Mouse (Mus musculus): ENCODE results near the gene Gm49320.
"Not testable (repeated sequence)": the region's sequence is repeated elsewhere in the genome, so short reads cannot be mapped to it uniquely, and the experiment has no call there.

Gm49320 gene

DNA sequence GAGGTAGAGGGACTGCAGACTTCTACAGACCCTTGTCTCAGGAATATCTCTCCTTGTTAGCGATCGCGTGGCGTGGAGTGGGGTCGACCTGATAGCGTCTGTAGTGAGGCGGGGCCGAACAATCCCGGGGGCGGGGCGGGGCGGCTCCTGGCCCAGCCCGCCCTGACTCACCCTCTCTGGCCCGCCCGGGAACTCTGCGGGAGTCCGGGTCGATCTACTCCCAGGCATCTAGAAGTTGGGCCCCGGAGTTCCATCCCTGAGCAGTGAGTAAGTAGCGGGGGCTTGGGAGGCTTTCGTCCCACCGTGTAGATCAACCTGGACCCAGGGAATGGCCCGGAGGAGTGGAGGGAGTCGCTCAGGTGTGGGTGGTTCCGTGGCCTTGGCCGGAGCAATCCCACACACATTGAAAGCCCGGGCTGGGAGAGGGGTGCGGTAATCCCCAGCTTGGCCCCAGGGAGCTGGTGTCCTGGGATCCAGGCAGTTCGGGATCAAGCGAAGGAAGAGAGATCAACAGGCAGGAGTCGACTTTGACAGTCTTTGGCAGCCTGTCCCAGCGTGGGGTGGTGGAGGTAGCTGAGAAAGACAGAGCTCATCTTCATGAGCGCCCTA, 11.8 kb upstream of the Gm49320 start, which contains the start of gene Lrrc8e:
Gene Lrrc8e, plus strand, starts transcription at position 89 of the 609 bp plus-strand sequence.
- no peak for DNase-seq (ENCODE audit: low spot score)

DNA sequence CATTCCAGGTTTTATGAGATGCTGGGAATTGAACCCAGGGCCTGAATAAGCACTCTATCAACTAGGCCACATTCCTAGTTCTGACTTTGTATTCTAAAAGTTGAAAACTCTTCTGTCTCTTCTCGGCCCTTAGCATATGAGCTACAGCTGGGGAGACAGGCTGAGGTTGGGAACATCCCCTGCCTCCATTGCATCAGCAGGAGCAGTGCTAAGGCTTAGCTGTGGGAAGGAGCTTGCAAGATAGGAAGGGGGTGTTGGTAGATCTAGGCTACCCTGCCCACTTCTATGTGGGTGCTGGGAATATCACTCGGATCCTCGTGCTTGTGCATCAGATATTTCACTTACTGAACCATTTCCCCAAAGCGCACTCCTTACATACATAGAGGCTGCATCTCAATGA, 10.7 kb upstream of the Gm49320 start:
- no peak for DNase-seq (ENCODE audit: low spot score)

DNA sequence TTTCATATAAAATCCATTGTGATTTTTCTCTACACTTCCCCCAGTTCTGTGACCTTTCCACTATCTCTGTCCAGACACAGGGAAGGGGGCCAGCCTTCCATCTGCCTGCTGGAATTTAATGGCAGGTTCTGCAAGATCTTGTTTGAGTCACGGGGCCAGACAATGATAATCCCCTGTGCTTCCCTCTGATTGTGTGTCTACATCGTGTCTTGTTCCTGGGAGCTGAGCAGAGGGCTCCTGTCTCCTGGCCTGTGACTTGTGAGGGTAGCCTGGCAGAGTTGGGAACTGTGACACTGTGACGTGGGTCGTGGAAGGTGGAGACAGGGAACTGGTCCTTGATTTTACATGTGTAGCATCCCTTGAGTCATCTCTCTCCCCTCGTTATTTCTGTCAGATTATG, 8.9 kb upstream of the Gm49320 start:
- no peak for DNase-seq (ENCODE audit: low spot score)

GRCm38 (mm10) chr8:4230612-4231351, 7.9 kb upstream of the Gm49320 start:
- no peak for DNase-seq (ENCODE audit: low spot score)

- no peak for DNase-seq (ENCODE audit: low spot score)
Measured at GRCm38 (mm10) chr8:4237814-4238433, 741 bp upstream of the Gm49320 start.

DNA sequence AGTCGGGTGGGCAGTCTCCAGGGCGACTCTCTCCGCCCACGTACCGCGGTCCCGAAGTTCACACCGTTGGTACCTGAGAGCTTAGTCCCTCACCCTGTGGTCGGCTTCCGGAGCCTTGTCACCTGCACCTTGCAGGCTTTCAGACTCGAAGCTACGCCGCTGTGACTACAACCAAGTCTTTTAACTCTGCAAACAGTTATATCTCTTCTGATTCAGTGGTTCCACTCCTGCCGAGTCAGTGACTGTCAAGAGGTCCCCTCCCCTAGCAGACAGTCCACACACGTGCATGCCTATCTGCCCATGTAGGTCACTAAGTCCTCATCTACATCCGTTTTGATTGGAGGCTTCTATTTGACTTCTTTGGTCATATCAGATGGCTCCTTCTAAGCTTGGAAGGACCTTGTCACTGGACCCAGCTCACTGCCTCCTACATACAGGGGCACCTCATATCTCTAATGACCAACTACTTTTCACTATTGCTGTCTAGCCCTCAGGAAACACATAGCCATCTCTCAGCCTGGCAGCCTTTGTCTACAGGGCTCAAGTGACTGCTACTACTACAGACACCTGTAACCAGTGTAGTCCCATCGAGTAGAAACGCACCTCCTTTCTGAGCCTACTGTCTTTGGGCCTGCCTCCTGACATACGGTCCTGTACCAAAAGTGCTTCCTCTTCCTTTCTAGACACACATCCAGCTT, 677 bp downstream of the Gm49320 start:
- DNase-seq (ENCODE audit: low spot score), result no peak

GRCm38 (mm10) chr8:4245061-4245460, 6.4 kb downstream of the Gm49320 start:
- no peak for DNase-seq (ENCODE audit: low spot score)

- DNase-seq (ENCODE audit: low spot score), result no peak
Measured at GRCm38 (mm10) chr8:4245737-4246136, 7.1 kb downstream of the Gm49320 start.

DNA sequence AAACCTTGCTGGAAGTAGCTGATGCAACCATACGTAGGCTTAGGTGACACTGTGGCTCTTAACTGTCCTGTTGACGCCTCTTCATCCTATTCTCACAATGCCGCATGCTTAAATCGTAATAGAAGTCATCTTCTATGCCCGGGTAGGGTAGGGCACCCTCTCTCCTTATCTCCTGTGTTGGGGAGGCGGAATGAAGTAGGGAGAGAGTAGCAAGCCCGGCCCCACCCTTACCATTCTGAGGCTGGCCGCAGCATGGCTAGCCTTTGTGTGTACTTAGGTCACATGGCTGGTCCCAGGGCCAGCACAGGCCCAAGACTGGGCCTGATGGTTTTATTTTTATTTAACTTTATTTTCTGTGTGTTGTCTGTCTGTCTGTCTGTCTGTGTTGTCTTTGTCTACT, 8.6 kb downstream of the Gm49320 start:
- no peak for DNase-seq (ENCODE audit: low spot score)

- no peak for DNase-seq (ENCODE audit: low spot score)
Measured at GRCm38 (mm10) chr8:4247951-4248540, 9.4 kb downstream of the Gm49320 start, which contains the start of gene Tgfbr3l. Gene Tgfbr3l, plus strand, starts transcription at chr8:4248214.

GRCm38 (mm10) chr8:4249213-4249612, 10.5 kb downstream of the Gm49320 start:
- no peak for DNase-seq (ENCODE audit: low spot score)

DNA sequence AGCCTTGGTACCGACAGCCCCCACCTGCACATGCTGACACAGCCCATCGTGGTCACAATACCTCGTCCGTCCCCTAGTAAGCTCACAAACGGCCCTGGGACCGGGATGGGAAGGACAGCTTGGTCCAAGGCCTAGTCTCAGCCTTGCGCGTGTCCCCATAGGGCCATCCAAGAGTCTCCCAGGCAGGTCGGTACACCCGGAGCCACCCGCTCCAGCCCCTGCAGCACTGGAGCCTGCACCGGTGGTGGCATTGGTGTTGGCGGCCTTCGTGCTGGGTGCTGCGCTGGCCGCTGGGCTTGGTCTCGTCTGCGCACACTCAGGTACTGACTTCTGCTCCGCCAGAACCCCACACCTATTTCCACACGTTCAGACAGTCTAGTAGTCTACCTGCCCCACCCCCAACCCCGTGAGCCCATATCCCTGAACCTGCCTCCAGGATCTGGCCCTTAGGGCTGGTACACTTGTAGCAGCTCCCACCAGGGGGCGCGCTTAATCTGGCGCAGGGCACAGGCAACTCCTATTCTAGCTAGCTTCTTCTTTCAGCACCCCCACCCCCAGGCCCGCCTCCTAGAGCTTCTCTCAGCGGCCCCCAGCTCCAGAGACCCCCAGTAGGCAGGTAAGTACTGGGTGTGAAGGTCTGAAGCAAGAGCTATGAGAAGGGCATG, 11.8 kb downstream of the Gm49320 start:
- peak; percentile 62 for DNase-seq (ENCODE audit: low spot score)

DNA sequence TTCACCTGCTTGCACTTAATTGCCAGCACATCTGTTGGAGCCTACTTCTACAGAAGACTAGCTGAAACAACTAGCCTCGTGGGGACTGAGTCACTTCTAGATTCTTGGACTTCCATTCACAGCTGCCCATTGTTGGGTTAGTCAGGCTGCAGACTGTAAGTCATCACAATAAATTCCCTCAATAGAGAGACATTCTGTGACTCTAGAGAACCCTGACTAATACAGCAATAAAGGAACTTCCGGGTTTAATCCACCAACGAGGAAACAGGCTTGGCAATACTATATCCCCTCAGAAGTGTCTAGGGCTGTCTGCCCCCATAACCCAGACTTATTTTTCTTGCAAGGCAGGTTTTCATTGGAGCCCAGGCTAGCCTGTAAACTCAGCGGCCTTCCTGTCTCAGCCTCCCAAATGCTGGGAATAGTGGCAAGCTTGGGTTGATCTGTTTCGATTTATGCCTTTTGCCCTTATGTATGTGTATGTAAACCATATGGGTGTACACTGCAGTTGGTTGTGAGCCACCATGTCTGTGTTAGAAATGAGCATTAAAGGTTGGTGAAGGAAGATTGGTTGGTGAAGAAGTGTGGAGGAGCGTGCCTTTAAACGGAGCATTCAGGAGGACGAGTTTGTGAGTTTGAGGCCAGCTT, 13.6 kb downstream of the Gm49320 start:
- DNase-seq (ENCODE audit: low spot score), result no peak

- DNase-seq (ENCODE audit: low spot score), result peak; percentile 94
Measured at GRCm38 (mm10) chr8:4252934-4253841, 14.5 kb downstream of the Gm49320 start, which contains the start of gene Snapc2. Gene Snapc2, plus strand, starts transcription at chr8:4253080.

DNA sequence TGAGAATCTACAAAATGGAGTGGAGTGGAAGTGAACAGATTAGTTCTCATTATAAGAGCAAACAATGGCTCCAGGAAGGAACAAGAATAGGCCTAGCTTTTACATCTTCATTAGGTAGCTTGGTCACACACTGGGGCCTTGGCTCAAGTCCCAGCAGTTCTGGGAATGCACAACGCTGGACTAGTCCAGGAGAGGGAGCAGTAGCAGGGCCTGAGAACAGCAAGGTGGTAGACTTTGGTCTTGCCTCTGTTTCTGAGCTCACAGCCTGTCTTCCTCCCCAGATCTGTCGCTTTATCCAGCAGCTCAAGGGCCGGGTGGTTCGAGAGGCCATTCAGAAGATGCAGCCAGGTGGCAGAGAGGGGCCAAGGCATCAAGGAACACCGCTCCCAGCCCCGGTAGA, 15.3 kb downstream of the Gm49320 start:
- DNase-seq (ENCODE audit: low spot score), result no peak

DNA sequence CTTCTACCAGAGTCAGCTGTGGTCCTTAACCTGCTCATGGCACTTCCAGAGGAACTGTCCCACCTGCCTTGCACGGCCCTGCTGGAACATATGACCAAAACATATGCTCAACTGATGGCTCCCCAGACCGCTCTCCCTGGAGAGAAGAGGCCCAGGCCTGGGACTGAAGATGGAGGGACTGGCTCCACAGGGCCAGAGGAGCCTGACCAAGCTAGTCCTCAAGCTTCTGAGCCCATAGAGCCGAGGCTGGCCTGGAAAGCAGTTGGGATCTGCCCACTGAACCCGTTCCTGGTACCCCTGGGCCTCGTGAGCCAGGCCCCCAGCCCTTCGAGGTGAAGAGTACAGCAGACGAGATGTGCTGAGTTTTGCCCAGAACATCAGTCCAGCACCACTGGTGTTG, 16.8 kb downstream of the Gm49320 start:
- DNase-seq (ENCODE audit: low spot score), result not testable (repeated sequence)

DNA sequence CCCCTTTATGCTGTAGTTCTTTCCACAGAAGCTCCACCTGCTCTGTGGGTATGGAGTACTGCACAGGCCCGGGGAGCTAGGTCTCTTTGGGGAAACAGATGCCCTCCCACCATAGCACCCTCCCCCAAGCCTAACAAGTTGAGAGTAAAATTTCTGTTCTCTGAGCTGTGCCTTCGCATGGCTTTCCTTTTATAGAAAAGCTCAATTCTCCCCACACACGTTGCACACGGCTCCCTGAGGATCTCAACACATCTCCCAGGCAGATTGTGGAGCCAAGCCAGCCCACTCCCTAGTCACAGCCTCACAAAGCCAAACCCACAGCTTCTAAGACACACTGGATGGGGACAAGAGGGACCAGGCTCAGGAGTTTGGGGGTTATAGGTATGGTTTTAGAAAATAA, 18.2 kb downstream of the Gm49320 start:
- DNase-seq (ENCODE audit: low spot score), result no peak

DNA sequence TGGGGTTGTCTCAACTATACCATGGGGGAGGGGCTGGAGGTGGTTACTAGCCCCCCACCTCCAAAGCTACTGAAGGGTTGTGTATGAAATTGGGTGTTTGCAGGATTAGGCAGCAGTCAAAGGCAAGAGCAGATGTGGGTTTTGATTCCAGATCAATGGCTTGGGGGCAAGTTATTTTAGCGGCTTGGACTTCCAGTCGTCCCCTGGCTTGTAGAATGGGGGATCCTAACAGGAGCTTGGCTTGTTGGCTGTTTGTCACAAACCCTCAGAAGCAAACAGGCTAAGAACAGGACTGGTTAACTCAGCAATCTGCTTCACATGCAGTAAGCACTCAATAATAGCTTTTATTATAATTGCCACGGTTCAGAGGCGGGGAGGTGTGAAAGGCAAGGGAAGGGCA, 18.7 kb downstream of the Gm49320 start:
- no peak for DNase-seq (ENCODE audit: low spot score)

DNA sequence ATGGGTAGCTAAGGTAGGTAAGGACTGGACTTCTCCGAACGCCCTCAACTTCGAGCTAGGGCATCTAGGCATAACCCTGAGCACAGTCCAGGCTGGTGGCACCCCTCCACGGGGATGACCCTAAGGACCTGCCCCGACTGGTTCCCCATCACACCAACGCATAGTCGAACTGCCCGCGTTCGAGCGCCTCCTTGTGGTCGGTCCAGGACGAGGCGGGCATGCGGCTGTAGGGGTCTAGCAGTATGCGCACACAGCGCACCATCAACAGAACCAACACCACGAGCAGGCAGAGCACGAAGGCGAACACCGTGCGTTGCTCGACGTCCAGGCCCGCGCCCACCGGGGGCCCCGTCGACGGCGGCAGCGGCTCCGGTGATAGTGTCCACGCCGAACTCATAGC, 19.6 kb downstream of the Gm49320 start:
- DNase-seq (ENCODE audit: low spot score), result peak; percentile 62

DNA sequence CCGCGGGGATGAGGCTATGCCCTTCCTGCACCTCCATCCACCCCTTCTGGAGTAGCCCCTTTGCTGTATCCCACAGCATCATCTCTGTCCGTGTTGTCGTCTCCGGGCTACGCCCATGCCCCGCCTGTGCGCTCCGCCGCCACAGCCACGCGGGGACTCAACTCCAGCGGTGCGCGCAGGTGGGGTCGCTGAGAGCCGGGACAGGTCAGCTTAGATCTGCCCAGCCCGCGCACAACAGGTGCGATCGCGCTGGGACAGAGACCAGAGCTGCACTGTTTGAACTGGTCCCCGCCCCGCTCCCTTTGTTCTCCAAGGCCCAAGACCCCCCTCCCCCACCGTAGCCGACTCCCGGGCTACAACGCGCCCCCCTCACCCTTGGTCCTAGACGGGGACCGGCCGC, 20.0 kb downstream of the Gm49320 start:
- DNase-seq (ENCODE audit: low spot score), result peak; percentile 45
